Mouse (Mus musculus) T-helper 17 cell (primary cell): ENCODE measurements around the gene Tfb1m.

Source experiments
- in situ Hi-C, 2 experiments: fragments of 300-600 bp; cut with MboI, MseI; formaldehyde crosslinking; loops; 1 replicate in 1 of 2; 2 replicates in 1 of 2; pipeline ENCODE4 v1.15.1; 2025; ENCODE audit warnings: high pct_unique_total_duplicates in 2 of 2

The Tfb1m gene

GRCm38 (mm10) chr17:3557331-3558311 lies at the start of gene Tfb1m:
TSS of gene Tfb1m (minus strand) at chr17:3557781.
- in situ Hi-C loops = loop anchor here in 1 of 2 experiments (10.0 to 25.0 kb wide), 2 partner anchors 473 to 1455 kb away; no protein-coding TSS in a partner anchor

- in situ Hi-C loops = no loop called here
Measured at GRCm38 (mm10) chr17:3602954-3603672, 45.5 kb upstream of the Tfb1m start.

GRCm38 (mm10) chr17:3598393-3598792 lies 40.8 kb upstream of the Tfb1m start:
- in situ Hi-C loops = loop anchor here in 1 of 2 experiments (25.0 kb wide), 1 partner anchor 1114 kb away; no protein-coding TSS in a partner anchor

- in situ Hi-C loops = loop anchor here in 1 of 2 experiments (25.0 kb wide), 1 partner anchor 1114 kb away; no protein-coding TSS in a partner anchor
Measured at GRCm38 (mm10) chr17:3597866-3598265, 40.3 kb upstream of the Tfb1m start.

- in situ Hi-C loops = loop anchor here in 1 of 2 experiments (25.0 kb wide), 1 partner anchor 1115 kb away; no protein-coding TSS in a partner anchor
Measured at GRCm38 (mm10) chr17:3597130-3597529, 39.5 kb upstream of the Tfb1m start.

- in situ Hi-C loops = loop anchor here in 1 of 2 experiments (5.0 to 25.0 kb wide), 2 partner anchors 541 to 1441 kb away; no protein-coding TSS in a partner anchor
Measured at GRCm38 (mm10) chr17:3570876-3571275, 13.3 kb upstream of the Tfb1m start.

- in situ Hi-C loops = loop anchor here (10.0 to 25.0 kb wide), 2 partner anchors 232 to 1450 kb away; no protein-coding TSS in a partner anchor
Measured at GRCm38 (mm10) chr17:3562405-3562804, 4.8 kb upstream of the Tfb1m start.

GRCm38 (mm10) chr17:3560534-3560933 lies 3.0 kb upstream of the Tfb1m start:
- in situ Hi-C loops = loop anchor here (10.0 to 25.0 kb wide), 2 partner anchors 234 to 1452 kb away; no protein-coding TSS in a partner anchor

GRCm38 (mm10) chr17:3558356-3558870 lies 832 bp upstream of the Tfb1m start:
- in situ Hi-C loops = loop anchor here in 1 of 2 experiments (10.0 to 25.0 kb wide), 2 partner anchors 474 to 1454 kb away; no protein-coding TSS in a partner anchor

- in situ Hi-C loops = loop anchor here in 1 of 2 experiments (10.0 to 25.0 kb wide), 2 partner anchors 471 to 1456 kb away; no protein-coding TSS in a partner anchor
Measured at GRCm38 (mm10) chr17:3556251-3556650, 1.3 kb downstream of the Tfb1m start.

- in situ Hi-C loops = no loop called here
Measured at GRCm38 (mm10) chr17:3547725-3548124, 9.9 kb downstream of the Tfb1m start.

- in situ Hi-C loops = no loop called here
Measured at GRCm38 (mm10) chr17:3541033-3541432, 16.5 kb downstream of the Tfb1m start.

GRCm38 (mm10) chr17:3540304-3540703 lies 17.3 kb downstream of the Tfb1m start:
- in situ Hi-C loops = no loop called here

- in situ Hi-C loops = no loop called here
Measured at GRCm38 (mm10) chr17:3533425-3533824, 24.2 kb downstream of the Tfb1m start.

GRCm38 (mm10) chr17:3532254-3532653 lies 25.3 kb downstream of the Tfb1m start, which contains the start of gene Cldn20:
TSS of gene Cldn20 (plus strand) at chr17:3532554.
- in situ Hi-C loops = no loop called here

GRCm38 (mm10) chr17:3531641-3532040 lies 25.9 kb downstream of the Tfb1m start:
- in situ Hi-C loops = no loop called here

GRCm38 (mm10) chr17:3530549-3530948 lies 27.0 kb downstream of the Tfb1m start:
- in situ Hi-C loops = no loop called here

- in situ Hi-C loops = no loop called here
Measured at GRCm38 (mm10) chr17:3529523-3529922, 28.1 kb downstream of the Tfb1m start.

- in situ Hi-C loops = no loop called here
Measured at GRCm38 (mm10) chr17:3527841-3528471, 29.6 kb downstream of the Tfb1m start.

- in situ Hi-C loops = no loop called here
Measured at GRCm38 (mm10) chr17:3520344-3520743, 37.2 kb downstream of the Tfb1m start.

- in situ Hi-C loops = no loop called here
Measured at GRCm38 (mm10) chr17:3516406-3516805, 41.2 kb downstream of the Tfb1m start.
